Mouse (Mus musculus): ENCODE results near the gene Apaf1.
A peak's percentile ranks its signal among the peaks of the same experiment; 100 is the strongest.

Gene Apaf1

GRCm38 (mm10) chr10:91081959-91082507 is 537 bp downstream of the Apaf1 start:
- no peak for DNase-seq (ENCODE audit: low read depth, low spot score)

GRCm38 (mm10) chr10:91080540-91080939 is 2.0 kb downstream of the Apaf1 start:
- DNase-seq (ENCODE audit: low read depth, low spot score) = no peak

- peak; percentile 18 for DNase-seq (ENCODE audit: low read depth, low spot score)
Observed at GRCm38 (mm10) chr10:91076667-91077066, 5.9 kb downstream of the Apaf1 start.

GRCm38 (mm10) chr10:91073345-91073744 is 9.2 kb downstream of the Apaf1 start:
- DNase-seq (ENCODE audit: low read depth, low spot score) = no peak

GRCm38 (mm10) chr10:91071768-91072167 is 10.8 kb downstream of the Apaf1 start:
- DNase-seq (ENCODE audit: low read depth, low spot score) = peak; percentile 30

- DNase-seq (ENCODE audit: low read depth, low spot score) = no peak
Observed at GRCm38 (mm10) chr10:91062355-91062754, 20.2 kb downstream of the Apaf1 start.

- peak; percentile 50 for DNase-seq (ENCODE audit: low read depth, low spot score)
Observed at GRCm38 (mm10) chr10:91060742-91061141, 21.8 kb downstream of the Apaf1 start.

GRCm38 (mm10) chr10:91052734-91053133 is 29.8 kb downstream of the Apaf1 start:
- DNase-seq (ENCODE audit: low read depth, low spot score) = no peak

GRCm38 (mm10) chr10:91051156-91051555 is 31.4 kb downstream of the Apaf1 start:
- no peak for DNase-seq (ENCODE audit: low read depth, low spot score)

GRCm38 (mm10) chr10:91049696-91050095 is 32.9 kb downstream of the Apaf1 start:
- DNase-seq (ENCODE audit: low read depth, low spot score) = no peak

- DNase-seq (ENCODE audit: low read depth, low spot score) = peak; percentile 88
Observed at GRCm38 (mm10) chr10:91033942-91034341, 48.6 kb downstream of the Apaf1 start.

GRCm38 (mm10) chr10:91032399-91032798 is 50.2 kb downstream of the Apaf1 start:
- DNase-seq (ENCODE audit: low read depth, low spot score) = peak; percentile 79

GRCm38 (mm10) chr10:91031176-91031575 is 51.4 kb downstream of the Apaf1 start:
- DNase-seq (ENCODE audit: low read depth, low spot score) = no peak

GRCm38 (mm10) chr10:91029002-91029539 is 53.5 kb downstream of the Apaf1 start:
- DNase-seq (ENCODE audit: low read depth, low spot score) = peak; percentile 66

- peak; percentile 85 for DNase-seq (ENCODE audit: low read depth, low spot score)
Observed at GRCm38 (mm10) chr10:91027964-91028363, 54.6 kb downstream of the Apaf1 start.

GRCm38 (mm10) chr10:91027468-91027867 is 55.1 kb downstream of the Apaf1 start:
- DNase-seq (ENCODE audit: low read depth, low spot score) = peak; percentile 74

GRCm38 (mm10) chr10:91005858-91006538 is 76.6 kb downstream of the Apaf1 start:
- DNase-seq (ENCODE audit: low read depth, low spot score) = no peak

- DNase-seq (ENCODE audit: low read depth, low spot score) = no peak
Observed at GRCm38 (mm10) chr10:91001421-91001820, 81.1 kb downstream of the Apaf1 start.

- no peak for DNase-seq (ENCODE audit: low read depth, low spot score)
Observed at GRCm38 (mm10) chr10:90999899-91000298, 82.7 kb downstream of the Apaf1 start.

- no peak for DNase-seq (ENCODE audit: low read depth, low spot score)
Observed at GRCm38 (mm10) chr10:90993869-90994268, 88.7 kb downstream of the Apaf1 start.

GRCm38 (mm10) chr10:90992237-90992636 is 90.3 kb downstream of the Apaf1 start:
- no peak for DNase-seq (ENCODE audit: low read depth, low spot score)

- peak; percentile 63 for DNase-seq (ENCODE audit: low read depth, low spot score)
Observed at GRCm38 (mm10) chr10:90990340-90990739, 92.2 kb downstream of the Apaf1 start.

GRCm38 (mm10) chr10:90983046-90983445 is 99.5 kb downstream of the Apaf1 start:
- DNase-seq (ENCODE audit: low read depth, low spot score) = no peak
